Mouse (Mus musculus): ENCODE measurements around the gene Ube2h.

GRCm38 (mm10) chr6:30321002-30321401, 16.7 kb upstream of the Ube2h start:
- no peak for TF ChIP-seq CTCF (IDR thresholded peaks at IDR 0.05)
- no peak for TF ChIP-seq POLR2A (IDR thresholded peaks at IDR 0.05; ENCODE audit: insufficient read depth, low read depth, low read length)
- TF ChIP-seq EP300 (IDR thresholded peaks at IDR 0.05; ENCODE audit: insufficient read depth, low read depth, low read length) = no peak

Data from heart, adult 2 months (tissue).